Mouse (Mus musculus): ENCODE measurements at regions not wholly inside any gene's neighbourhood (a gene's known extent, or its start where the extent isn't known, plus 50 kb on each side); places are given as distances from the start of the nearest gene placed in this dataset.

DNA sequence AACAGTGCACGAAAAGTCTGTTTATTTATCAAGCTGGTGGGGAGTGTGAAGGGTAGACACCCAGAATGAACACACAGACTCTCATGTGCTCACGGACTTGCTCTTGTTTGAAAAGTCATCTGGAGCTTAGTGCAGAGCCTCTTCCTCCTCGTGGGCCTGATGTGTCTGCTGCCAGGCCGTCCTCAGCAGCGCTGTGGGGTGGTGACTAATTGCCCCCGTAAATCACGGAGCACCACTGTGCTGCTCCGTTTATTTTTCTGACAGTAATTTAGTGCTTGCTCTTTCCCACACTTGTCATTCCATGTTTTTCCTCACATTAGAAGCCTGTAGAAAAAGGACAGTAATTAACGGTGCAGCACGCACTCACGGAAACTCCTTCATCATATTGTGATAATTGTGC is 51.2 kb upstream of the Gm17304 start:
- 47% methylated on average over 11 of the region's 11 CpGs for WGBS
- Histone ChIP-seq H3K27ac (replicated peaks) (no peak overlapping the region), H3K27me3 (replicated peaks) (peaks cover 68% of the 10 kb centered on the region), H3K36me3 (no peaks in the 10 kb centered on the region), H3K4me3 (no peak overlapping the region), H3K9me3 (no peaks in the 10 kb centered on the region), H3K4me1 (peaks cover 13% of the 10 kb centered on the region), H3K4me2 (no peak overlapping the region), H3K9ac (no peak overlapping the region)
- ATAC-seq (ENCODE audit: extremely low read depth, insufficient number of reproducible peaks, low FRiP score, low TSS enrichment), result no peak

GRCm38 (mm10) chr5:106539286-106539685 is 69.6 kb upstream of the Gm17304 start:
- H3K36me3 ChIP-seq, result no peaks in the 10 kb centered on the region
- no peak overlapping the region for H3K4me2 ChIP-seq
- H3K4me3 ChIP-seq, result no peak overlapping the region
- no peaks in the 10 kb centered on the region for H3K9me3 ChIP-seq
- H3K27me3 ChIP-seq (replicated peaks), result no peaks in the 10 kb centered on the region; the same call in 1 of the 2 replicates
- no peak for ATAC-seq (ENCODE audit: extremely low read depth, insufficient number of reproducible peaks, low FRiP score, low TSS enrichment)
- WGBS, result 72% methylated on average over 6 of the region's 6 CpGs
- H3K27ac ChIP-seq (replicated peaks), result no peak overlapping the region
- H3K9ac ChIP-seq, result no peak overlapping the region
- H3K4me1 ChIP-seq, result peaks cover 6% of the 10 kb centered on the region; the same call in 1 of the 2 replicates

DNA sequence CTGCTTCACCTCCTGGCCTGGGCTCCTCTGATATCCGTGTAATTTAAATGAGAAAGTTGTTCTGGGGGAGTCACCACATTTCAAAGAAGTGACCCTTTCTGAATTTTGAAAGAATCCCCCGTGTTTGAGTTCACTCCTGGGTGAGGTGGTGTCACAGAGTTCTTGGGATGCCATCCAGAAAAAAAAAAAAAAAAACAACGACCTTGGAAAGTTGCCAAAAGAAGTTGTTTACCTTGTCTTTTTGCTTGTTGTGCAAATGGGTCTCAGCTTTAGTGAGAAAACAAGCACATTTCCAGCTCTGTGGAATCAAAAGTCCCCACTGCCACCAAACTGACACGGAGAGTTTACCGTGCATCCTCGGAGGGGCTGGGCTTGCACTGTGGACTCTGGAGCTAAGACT is 71.7 kb upstream of the Gm17304 start:
- H3K4me3 ChIP-seq, result no peak overlapping the region
- no peak overlapping the region for H3K9ac ChIP-seq
- H3K36me3 ChIP-seq, result no peaks in the 10 kb centered on the region
- peaks cover 6% of the 10 kb centered on the region; the same call in 1 of the 2 replicates for H3K4me1 ChIP-seq
- 46% methylated on average over 6 of the region's 6 CpGs for WGBS
- no peaks in the 10 kb centered on the region for H3K9me3 ChIP-seq
- no peak overlapping the region for H3K4me2 ChIP-seq
- H3K27ac ChIP-seq (replicated peaks), result no peak overlapping the region
- H3K27me3 ChIP-seq (replicated peaks), result no peaks in the 10 kb centered on the region
- no peak for ATAC-seq (ENCODE audit: extremely low read depth, insufficient number of reproducible peaks, low FRiP score, low TSS enrichment)

DNA sequence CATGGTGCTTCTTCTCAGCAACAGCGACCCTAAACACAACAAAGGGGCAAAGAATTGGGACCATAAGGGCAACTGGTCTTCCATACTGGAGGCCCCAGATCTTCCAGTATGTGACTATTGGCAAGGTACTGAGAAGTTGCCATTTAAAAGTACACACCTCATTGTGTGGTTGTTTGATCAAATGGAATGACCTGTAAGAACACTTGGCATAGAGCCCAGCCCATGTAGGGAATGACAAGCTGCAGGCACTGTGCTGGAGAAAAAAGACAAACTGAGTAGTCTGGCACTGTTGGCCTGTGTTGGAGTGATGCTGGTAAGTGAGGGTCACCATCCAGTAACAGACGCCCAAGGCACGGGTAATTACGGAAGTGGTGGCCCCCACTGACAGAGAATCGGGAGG is 72.8 kb upstream of the Gm17304 start:
- H3K4me2 ChIP-seq, result no peak overlapping the region
- peaks cover 6% of the 10 kb centered on the region; the same call in 1 of the 2 replicates for H3K4me1 ChIP-seq
- no peaks in the 10 kb centered on the region for H3K9me3 ChIP-seq
- no peaks in the 10 kb centered on the region for H3K36me3 ChIP-seq
- 60% methylated on average over 5 of the region's 5 CpGs for WGBS
- H3K9ac ChIP-seq, result no peak overlapping the region
- H3K27ac ChIP-seq (replicated peaks), result no peak overlapping the region
- H3K4me3 ChIP-seq, result no peak overlapping the region
- no peak for ATAC-seq (ENCODE audit: extremely low read depth, insufficient number of reproducible peaks, low FRiP score, low TSS enrichment)
- no peaks in the 10 kb centered on the region for H3K27me3 ChIP-seq (replicated peaks)

- no peak for ATAC-seq (ENCODE audit: extremely low read depth, insufficient number of reproducible peaks, low FRiP score, low TSS enrichment)
- peaks cover 3% of the 10 kb centered on the region for H3K27me3 ChIP-seq (replicated peaks)
- H3K4me1 ChIP-seq, result no peaks in the 10 kb centered on the region
- WGBS, result 80% methylated on average over 8 of the region's 8 CpGs
- no peaks in the 10 kb centered on the region for H3K36me3 ChIP-seq
- H3K4me3 ChIP-seq, result no peak overlapping the region
- no peak overlapping the region for H3K4me2 ChIP-seq
- H3K9ac ChIP-seq, result no peak overlapping the region
- no peak overlapping the region for H3K27ac ChIP-seq (replicated peaks)
- H3K9me3 ChIP-seq, result no peaks in the 10 kb centered on the region
Measured at GRCm38 (mm10) chr5:106528811-106529210, 70.8 kb upstream of the Barhl2 start.

DNA sequence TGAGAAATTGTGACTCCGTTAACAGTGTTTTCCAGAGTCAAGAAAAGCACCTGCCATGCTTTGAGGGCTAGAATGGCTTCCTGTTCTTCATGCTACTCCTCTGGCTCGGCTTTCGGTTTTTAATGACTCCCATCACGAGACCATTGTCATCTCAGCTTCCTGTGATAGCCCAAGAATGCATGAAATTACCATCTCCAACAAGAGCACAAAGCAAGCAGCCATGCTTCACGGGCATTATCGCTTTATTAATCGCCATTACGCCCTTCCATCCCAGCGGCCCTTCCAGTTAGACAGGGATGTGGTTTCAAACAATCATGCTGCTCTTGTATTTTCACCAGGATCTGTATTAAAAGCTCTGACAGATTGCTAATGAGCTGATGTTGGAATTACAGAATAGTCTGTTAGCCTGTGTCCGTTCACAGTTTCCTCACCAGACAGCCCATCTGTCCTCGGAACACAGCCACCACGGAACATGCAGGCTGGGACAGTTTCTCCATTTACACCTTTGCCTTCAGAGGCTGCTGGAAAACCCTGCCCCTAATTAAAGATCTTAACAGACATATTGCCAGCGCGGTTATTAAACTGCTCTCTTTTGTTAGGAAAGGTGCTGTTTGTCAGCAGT is 69.5 kb upstream of the Barhl2 start:
- no peak for ATAC-seq (ENCODE audit: extremely low read depth, insufficient number of reproducible peaks, low FRiP score, low TSS enrichment)
- H3K27me3 ChIP-seq (replicated peaks), result peaks cover 6% of the 10 kb centered on the region
- H3K4me1 ChIP-seq, result no peaks in the 10 kb centered on the region
- no peak overlapping the region for H3K9ac ChIP-seq
- no peaks in the 10 kb centered on the region for H3K9me3 ChIP-seq
- H3K36me3 ChIP-seq, result no peaks in the 10 kb centered on the region
- H3K4me2 ChIP-seq, result no peak overlapping the region
- no peak overlapping the region for H3K4me3 ChIP-seq
- WGBS, result 74% methylated on average over 14 of the region's 14 CpGs
- H3K27ac ChIP-seq (replicated peaks), result no peak overlapping the region

DNA sequence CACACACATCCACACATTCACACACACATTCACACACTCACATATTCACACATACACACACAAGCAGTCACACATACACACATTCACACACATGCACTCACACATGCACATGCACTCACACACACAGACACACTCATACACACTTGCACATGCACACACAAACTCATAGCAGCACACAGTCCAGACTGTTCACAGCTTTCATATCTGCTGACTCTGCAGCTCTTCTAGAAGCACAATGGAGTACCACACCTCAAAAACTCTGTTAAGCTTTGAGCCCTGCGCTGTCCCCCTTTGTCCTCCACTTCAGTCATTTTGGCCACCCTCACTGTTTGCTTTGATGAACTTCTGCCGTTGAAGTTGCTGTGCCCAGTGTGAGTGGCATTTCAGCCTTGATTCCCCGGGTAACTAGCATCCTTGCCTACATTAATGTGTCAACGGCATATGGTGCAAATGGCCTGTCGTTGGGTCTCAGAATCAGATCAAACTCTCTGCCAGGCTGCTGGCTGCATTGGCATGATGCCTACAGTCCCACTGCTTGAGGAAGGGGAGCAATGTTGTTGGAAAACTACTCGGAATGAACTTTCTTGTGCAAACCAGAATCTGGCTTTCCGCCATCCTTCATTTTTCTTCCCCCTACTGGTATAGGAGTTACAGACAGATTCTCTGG is 54.6 kb upstream of the Barhl2 start:
- H3K27ac ChIP-seq (replicated peaks), result no peak overlapping the region
- no peak overlapping the region for H3K4me2 ChIP-seq
- no peak overlapping the region for H3K4me3 ChIP-seq
- H3K4me1 ChIP-seq, result no peaks in the 10 kb centered on the region
- no peaks in the 10 kb centered on the region for H3K9me3 ChIP-seq
- 67% methylated on average over 7 of the region's 7 CpGs for WGBS
- ATAC-seq (ENCODE audit: extremely low read depth, insufficient number of reproducible peaks, low FRiP score, low TSS enrichment), result no peak
- H3K36me3 ChIP-seq, result no peaks in the 10 kb centered on the region
- peaks cover 4% of the 10 kb centered on the region; the same call in 1 of the 2 replicates for H3K27me3 ChIP-seq (replicated peaks)
- no peak overlapping the region for H3K9ac ChIP-seq

- no peak for ATAC-seq (ENCODE audit: extremely low read depth, insufficient number of reproducible peaks, low FRiP score, low TSS enrichment)
- H3K9ac ChIP-seq, result no peak overlapping the region
- 67% methylated on average over 5 of the region's 5 CpGs for WGBS
- H3K9me3 ChIP-seq, result no peaks in the 10 kb centered on the region
- no peak overlapping the region for H3K27ac ChIP-seq (replicated peaks)
- no peaks in the 10 kb centered on the region for H3K36me3 ChIP-seq
- H3K27me3 ChIP-seq (replicated peaks), result peaks cover 4% of the 10 kb centered on the region; the same call in 1 of the 2 replicates
- H3K4me1 ChIP-seq, result no peaks in the 10 kb centered on the region
- H3K4me2 ChIP-seq, result no peak overlapping the region
- no peak overlapping the region for H3K4me3 ChIP-seq
Measured at GRCm38 (mm10) chr5:106507901-106508300, 49.9 kb upstream of the Barhl2 start.
